Mouse (Mus musculus): ENCODE data around the gene Fbh1.
"Not testable (repeated sequence)": the region's sequence is repeated elsewhere in the genome, so short reads cannot be mapped to it uniquely, and the experiment has no call there.

The Fbh1 gene

GRCm38 (mm10) chr2:11722564-11722963, 54.8 kb downstream of the Fbh1 start:
- no peak for DNase-seq (ENCODE audit: extremely low spot score, low spot score)

DNA sequence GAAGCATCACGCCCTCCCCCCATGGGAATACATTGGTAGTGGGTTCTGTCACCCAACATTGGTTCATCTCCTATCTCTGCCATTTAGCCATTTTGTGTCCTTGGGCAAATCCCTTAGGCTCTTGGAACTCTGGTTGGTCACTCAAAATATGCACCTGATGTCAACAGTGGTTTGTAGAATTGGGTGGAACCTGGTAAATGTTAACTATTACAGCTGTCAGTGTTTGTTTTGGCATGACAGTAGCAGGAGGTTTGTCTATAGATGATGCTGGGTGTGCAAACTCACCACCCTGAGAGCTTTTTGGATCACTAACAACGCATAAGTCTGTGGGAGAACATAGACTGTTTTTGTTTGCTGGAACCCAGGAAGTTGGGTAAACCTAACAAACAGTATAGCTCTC, 58.8 kb downstream of the Fbh1 start:
- DNase-seq (ENCODE audit: extremely low spot score, low spot score), result no peak

- DNase-seq (ENCODE audit: extremely low spot score, low spot score), result no peak
Measured at GRCm38 (mm10) chr2:11714535-11714934, 62.8 kb downstream of the Fbh1 start.

- DNase-seq (ENCODE audit: extremely low spot score, low spot score), result no peak
Measured at GRCm38 (mm10) chr2:11713021-11713420, 64.4 kb downstream of the Fbh1 start.

- DNase-seq (ENCODE audit: extremely low spot score, low spot score), result no peak
Measured at GRCm38 (mm10) chr2:11712483-11712990, 64.8 kb downstream of the Fbh1 start.

DNA sequence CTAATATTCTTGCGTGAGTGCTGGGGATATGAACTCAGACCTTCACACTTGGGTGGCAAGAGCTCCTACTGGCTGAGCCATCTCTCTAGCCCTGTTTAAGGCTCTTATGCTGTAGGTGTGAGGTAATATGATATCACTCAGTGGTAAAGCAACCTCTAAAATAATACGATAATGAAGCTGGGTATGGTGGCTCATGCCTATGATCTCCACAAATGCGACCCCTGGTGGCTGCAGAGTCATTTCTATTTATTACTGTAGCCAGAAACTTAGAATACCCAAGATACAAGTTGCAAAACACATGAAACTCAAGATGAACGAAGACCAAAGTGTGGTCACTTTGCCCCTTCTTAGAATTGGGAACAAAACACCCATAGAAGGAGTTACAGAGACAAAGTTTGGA, 67.3 kb downstream of the Fbh1 start:
- DNase-seq (ENCODE audit: extremely low spot score, low spot score), result not testable (repeated sequence)

DNA sequence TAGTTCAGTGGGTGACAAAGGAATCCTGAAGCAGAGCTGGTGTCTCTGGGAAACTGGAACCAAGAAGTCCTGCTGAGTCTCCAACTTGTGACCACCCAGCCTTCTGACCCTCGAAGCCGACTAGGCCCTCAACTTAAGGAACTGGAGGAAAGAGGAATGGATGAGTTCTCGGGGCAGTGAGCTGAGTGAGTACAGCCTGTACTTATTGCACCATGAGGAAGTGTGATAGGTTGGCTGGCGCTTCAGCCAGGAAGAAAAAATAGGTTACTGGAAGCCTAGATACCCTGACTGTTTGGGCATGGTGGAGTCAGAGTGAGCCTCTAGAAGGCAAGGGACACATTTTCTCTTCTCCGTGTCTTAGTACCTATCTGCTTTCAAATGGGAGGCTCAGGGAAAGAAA, 68.8 kb downstream of the Fbh1 start:
- no peak for DNase-seq (ENCODE audit: extremely low spot score, low spot score)

DNA sequence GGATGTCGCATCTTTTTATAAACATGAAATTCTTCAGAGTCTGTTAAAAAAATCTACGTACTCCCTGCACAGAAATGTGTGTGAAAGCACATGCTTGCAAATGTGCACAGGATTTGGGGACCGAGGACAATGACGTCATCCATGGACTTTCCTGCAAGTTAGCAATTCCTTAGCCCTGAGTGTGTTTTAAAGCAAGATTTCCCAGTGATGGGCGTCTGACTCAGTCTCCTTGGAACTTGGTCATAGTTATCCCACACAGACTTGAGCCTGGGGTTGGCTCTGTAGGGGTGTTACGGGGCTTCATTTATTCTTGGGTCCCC, 70.7 kb downstream of the Fbh1 start:
- no peak for DNase-seq (ENCODE audit: extremely low spot score, low spot score)

DNA sequence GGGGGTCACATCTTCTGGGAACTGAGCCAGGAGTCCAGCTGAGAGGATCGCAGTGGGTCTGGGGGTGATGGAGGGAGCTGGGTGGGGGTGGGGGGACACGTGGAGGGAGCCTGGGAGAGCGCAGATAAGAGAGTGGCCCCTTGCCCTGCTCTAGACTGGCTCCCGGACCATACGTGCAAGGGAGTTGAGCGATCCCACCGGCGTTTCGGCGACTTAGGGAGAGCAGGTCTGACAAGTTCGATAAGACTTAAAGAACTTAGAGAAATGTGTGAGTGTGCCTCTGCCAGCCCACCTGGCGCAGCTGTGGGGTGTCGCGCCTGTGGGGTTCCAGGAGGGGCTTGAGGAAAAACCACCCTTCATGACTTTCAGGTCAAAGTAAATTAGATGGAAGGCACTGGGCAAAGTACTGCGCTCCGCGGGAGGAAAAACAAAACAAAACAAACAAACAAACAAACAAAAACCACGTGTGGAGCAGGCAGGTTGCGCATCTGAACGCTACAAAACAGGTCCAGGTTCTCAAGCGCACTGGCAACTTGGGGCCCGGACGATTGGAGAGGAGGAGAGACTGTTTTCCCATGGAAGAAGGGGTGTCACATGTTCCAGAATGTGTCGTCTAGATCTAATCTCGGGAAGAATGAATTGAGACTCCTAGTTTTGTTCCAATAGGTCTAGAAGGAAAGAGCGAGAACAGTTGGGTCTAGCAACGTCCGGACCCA, 71.2 kb downstream of the Fbh1 start:
- DNase-seq (ENCODE audit: extremely low spot score, low spot score), result no peak

DNA sequence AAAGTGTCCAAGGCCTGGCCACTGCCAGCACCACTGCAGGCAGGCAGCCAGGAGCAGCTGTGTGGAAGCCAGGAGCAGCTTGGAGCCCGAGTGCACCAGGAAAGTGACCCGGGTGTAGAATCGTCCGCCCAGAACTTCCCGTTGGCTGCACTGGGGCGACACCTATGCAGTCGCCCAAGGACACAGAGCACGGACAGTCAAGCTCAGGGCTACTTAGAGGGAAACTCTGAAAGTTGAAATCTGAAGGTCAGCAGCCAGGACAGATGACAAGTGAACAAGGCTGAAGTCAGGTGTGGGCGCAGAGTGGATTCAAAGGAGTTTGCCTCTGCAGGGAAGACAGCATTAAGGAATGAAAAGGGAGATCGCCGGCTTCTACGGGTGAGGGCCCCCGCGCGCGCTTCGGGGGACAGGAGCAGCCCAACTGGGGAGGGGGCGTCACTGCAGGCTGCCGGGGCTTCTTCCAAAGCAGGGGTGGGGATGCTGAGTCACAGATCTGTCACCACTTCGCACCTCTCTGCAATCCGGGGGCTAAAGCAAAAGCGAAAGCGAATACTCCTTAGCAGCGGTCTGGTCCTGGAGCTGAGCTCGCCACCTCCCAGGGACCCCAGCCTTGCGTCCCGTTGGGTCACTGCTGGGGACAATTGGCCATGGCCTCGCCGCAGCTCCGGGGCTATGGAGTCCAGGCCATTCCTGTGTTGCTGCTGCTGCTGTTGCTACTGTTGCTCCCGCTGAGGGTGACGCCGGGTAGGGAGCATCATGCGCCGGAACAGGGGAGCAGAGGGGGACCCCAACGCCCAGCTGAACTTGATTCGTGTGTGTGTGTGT, 72.0 kb downstream of the Fbh1 start, which contains the start of gene Il15ra:
TSS of gene Il15ra (plus strand) at position 90 of the 825 bp plus-strand sequence.
- peak; percentile 62 for DNase-seq (ENCODE audit: extremely low spot score, low spot score)

DNA sequence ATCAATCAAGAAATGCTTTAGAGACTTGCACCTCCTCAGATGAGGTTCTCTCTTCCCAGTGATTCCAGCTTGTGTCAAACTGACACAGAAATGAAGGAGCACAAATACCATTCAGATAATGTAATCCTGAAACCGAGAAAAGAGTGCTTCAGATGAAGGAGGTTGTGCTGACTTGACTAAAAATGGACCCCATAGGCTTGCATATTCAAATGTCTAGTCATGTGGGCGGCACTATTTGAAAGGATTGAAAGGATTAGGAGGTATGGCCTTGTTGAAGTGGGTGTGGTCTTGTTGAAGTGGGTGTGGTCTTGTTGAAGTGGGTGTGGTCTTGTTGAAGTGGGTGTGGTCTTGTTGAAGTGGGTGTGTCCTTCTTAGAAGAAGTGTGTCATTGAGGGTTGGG, 77.5 kb downstream of the Fbh1 start:
- DNase-seq (ENCODE audit: extremely low spot score, low spot score), result no peak

DNA sequence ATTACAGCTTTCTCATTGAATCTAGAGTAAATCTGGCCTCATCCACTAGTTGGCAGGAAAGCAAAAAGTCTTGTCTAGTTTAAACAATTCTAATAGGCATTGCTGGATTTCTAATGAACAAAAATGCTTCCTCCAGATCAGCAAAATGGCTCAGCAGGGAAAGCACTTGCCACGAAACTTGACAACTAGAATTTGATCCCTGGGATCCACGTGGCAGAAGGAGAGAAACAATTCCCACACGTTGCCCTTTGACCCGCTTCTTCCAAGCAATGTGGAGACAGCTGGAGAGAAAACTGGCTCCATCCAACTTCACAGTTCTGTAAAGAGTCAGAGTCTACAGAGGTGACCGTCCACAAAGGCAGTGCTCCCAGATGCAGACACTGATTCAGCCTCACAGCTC, 78.4 kb downstream of the Fbh1 start:
- DNase-seq (ENCODE audit: extremely low spot score, low spot score), result no peak

DNA sequence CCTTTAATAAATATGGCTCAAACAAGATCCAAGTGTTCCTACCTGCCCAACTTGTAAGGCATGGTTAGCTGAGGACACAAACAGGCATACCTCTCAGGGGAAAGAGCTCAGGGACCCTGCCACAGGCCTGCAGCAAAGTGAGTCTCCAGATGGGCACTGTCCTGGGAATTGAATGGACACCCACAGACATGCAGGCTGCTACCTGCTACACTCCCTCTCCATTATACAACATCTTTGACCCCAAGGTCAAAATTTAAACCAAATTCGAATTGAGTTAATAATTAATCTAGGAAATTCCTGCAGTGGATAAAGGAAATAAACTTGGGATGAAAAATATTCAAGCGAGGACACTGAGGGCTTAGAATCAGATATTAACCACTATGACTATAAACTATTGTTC, 81.5 kb downstream of the Fbh1 start:
- no peak for DNase-seq (ENCODE audit: extremely low spot score, low spot score)

DNA sequence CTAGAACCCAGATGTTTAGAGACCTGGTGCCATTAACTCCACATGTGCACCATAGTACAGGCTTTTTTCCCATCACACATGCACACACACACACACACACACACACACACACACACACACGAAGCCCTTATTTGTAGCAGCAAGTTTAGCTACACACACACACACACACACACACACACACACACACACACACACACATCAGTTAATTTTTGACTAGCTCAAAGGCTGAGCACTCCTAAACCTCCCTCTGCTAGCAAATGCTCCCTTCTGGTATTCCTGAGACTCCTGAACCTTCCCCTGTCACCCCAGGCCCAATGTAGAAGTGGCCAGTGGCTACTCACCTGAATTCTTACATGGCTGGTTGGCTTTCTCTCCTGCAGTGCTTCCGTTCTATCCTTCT, 83.3 kb downstream of the Fbh1 start:
- no peak for DNase-seq (ENCODE audit: extremely low spot score, low spot score)

- no peak for DNase-seq (ENCODE audit: extremely low spot score, low spot score)
Measured at GRCm38 (mm10) chr2:11693352-11693751, 84.0 kb downstream of the Fbh1 start.
